Mouse (Mus musculus) forelimb bud, embryonic 11.5 days (tissue): ENCODE data around the gene Gm12394.
"Not testable (repeated sequence)": the region's sequence is repeated elsewhere in the genome, so short reads cannot be mapped to it uniquely, and the experiment has no call there.

ENCODE experiments used
- DNase-seq: peaks from one replicate; pipeline ENCODE4 v3.0.0-alpha.2; 2012; ENCODE audit warnings: low read depth, low spot score

Gene Gm12394

DNA sequence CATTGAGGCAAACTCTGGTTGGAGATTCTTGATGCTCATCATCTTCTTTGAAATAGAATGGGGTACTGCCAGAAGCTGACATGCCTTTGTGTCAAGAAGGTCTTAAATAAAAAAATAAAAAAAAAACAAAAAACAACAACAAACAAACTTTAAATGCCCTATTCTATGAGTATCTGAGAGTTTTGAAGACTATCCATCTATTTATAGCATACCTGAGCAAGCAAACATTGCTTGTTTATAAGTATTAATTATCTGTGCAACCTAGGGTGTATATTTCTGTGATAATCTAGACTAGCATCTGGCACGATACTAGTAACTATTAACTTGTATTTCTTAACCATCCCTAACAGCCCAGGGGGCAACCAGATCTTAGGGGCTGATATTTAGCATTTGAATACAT lies at the start of gene Gm12394:
Gm12394 (minus strand) TSS at position 101 of the 400 bp plus-strand sequence.
- not testable (repeated sequence) for DNase-seq

GRCm38 (mm10) chr4:42904966-42905365 lies 48.4 kb upstream of the Gm12394 start:
- DNase-seq = no peak

DNA sequence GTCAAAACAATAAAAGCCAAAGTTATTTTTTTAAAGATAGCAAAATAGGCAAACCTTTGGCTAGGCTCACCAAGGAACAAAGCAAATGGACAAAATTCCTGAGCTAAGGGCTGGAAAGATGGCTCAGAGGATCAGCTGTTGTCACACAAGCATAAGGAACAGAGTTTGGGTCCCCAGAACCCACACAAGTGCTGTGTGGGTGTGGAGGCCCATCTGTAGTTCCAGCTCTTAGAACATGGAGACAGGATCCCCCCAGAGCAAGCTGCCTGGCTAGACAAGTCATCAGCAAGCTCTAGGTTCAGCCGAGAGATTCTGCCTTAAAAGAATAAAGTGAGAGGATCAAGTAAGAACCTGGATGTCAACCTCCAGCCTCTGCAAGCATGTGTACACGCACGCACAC lies 48.0 kb upstream of the Gm12394 start:
- no peak for DNase-seq

- DNase-seq = no peak
These were observed 47.4 kb upstream of the Gm12394 start for GRCm38 (mm10) chr4:42903942-42904341.

DNA sequence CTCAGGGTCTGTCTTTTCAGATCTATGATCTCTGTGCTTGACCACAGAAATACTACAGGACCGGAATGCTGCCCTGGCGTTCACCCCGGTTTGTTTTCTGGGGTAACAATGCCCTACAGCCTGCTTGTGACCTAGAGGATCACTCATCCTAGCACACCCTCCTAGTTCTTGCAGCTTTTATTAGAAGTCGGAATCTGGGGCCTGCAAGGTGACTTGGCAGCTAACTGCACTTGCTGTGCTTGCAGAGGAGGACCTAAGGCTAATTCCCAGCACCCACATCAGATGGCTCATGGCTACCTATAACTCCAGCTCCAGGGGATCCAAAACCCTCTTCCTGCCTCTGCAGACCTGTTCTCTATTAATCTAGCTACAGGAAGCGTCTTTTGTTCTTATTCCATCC lies 46.2 kb upstream of the Gm12394 start:
- no peak for DNase-seq

GRCm38 (mm10) chr4:42902174-42902573 lies 45.6 kb upstream of the Gm12394 start:
- peak; percentile 8 for DNase-seq

- no peak for DNase-seq
These were observed 44.3 kb upstream of the Gm12394 start for GRCm38 (mm10) chr4:42900878-42901277.

DNA sequence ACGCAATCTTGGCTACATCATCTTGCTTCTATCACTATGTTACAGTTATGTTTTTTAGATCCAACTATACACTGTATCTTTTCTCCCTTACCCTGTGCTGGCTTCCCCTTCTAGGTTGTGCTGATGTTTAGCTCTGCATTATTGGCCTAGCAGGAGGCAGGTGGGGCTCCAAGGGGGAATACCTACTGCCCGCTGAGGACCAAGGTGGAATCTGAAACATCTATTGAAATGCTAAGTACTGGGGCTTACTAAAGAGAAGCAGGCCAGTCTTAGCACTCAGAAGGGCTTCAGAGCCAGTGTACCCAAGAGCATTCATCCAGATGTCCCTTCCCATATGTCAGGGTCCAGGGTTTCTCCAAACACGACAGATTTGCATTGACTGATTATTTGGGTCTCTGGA lies 42.3 kb upstream of the Gm12394 start:
- DNase-seq = no peak

DNA sequence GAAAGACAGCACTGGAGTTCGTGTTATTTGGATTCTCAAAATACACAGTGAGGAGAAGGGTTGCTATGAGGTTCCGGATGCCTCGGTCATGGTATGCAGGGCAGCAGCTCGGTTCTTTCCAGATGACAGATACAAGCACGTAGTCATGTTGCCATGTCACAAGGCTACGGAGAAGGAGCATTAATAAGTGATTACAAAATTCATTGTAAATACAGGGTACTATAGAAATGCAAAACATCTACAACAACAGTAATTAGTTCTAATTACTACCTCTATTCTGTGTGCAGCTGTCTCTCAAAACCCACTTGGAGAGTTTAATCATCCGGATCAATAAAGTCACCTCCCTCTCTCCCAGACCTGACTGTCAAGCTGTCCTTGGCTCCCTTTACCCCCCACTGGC lies 38.5 kb upstream of the Gm12394 start:
- DNase-seq = no peak

- no peak for DNase-seq
These were observed 34.6 kb upstream of the Gm12394 start for GRCm38 (mm10) chr4:42891176-42891575.

DNA sequence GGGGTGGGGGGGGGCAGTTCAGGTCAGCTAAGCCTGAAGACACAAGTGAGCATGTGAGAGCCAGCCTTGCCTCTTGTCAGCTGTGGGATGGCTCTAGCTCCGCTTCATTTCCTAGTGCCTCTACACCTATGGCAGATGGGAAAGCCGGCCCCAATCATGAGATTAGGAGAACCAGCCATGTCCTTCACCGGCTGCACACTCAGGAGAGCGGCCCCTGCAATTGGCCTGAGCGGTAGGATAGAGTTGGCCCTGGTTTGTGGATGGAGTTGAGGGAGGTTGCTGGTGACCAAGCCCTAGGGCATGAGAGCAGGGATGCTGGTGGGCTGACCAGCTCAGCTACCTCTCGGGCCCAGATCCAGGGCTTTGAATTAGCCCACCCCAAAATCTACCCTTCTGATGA lies 32.2 kb upstream of the Gm12394 start:
- DNase-seq = no peak

- DNase-seq = no peak
These were observed 30.4 kb upstream of the Gm12394 start for GRCm38 (mm10) chr4:42886926-42887325.

GRCm38 (mm10) chr4:42880677-42880948 lies 24.0 kb upstream of the Gm12394 start:
- no peak for DNase-seq

GRCm38 (mm10) chr4:42879829-42880676 lies 23.5 kb upstream of the Gm12394 start:
- no peak for DNase-seq

- DNase-seq = no peak
These were observed 21.1 kb upstream of the Gm12394 start for GRCm38 (mm10) chr4:42877657-42878056.

DNA sequence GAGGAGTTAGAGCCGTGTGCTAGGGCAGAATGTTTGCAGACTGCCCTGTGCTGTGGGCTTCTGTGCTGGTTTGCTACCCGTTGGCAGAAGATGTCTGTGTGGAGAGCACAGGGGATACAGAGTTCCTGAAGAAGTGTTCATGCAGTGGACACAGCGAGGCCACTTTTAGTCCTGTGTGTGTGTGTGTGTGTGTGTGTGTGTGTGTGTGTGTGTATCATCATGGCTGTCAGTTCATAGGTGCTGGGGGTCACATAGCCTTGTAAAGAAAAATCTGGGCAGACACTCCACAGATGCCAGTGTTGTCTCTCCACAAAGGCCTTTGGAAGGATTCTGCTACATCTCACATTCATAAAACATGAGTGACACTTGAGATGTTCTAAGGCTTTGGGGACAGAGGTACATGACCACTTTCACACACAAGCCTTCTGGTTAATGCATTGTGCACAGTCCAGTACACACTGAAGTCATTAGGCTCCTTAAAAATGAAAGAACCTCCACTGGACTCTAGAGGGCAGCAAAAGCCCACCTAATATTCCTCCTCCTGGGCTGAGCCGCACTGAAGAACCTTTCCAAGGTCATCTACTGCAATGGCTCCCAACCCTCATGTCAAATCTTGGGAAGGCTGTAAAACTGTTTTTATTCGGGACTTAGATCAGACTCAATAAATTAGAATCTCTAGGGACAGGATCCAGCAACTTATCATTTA lies 20.2 kb upstream of the Gm12394 start:
- DNase-seq = peak; percentile 74

GRCm38 (mm10) chr4:42874134-42874533 lies 17.6 kb upstream of the Gm12394 start, which contains the start of gene Fam205c:
Fam205c (minus strand) TSS chr4:42874234.
- DNase-seq = no peak

- DNase-seq = no peak
These were observed 16.3 kb upstream of the Gm12394 start for GRCm38 (mm10) chr4:42872746-42873435.

DNA sequence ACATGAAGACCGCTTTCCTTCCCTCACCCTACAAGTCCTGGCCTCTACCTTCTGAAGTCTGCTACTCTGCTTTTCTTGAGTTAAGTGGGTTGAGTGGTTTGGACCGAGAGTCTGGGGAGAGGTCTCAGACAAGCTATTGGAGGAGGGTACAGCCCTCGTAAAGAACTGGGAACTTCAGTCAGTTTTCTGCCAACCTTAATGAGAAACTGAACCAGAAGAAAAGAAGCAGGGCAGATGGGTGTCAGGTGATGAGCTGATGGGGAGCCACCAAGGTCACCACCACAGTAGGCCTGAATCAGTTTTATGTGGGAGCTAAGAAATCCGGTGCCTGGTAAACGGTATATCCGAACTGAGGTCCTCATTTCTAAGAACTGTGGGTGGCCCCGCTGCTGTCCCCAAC lies 15.6 kb upstream of the Gm12394 start:
- no peak for DNase-seq

- no peak for DNase-seq
These were observed 14.2 kb upstream of the Gm12394 start for GRCm38 (mm10) chr4:42870748-42871147.

DNA sequence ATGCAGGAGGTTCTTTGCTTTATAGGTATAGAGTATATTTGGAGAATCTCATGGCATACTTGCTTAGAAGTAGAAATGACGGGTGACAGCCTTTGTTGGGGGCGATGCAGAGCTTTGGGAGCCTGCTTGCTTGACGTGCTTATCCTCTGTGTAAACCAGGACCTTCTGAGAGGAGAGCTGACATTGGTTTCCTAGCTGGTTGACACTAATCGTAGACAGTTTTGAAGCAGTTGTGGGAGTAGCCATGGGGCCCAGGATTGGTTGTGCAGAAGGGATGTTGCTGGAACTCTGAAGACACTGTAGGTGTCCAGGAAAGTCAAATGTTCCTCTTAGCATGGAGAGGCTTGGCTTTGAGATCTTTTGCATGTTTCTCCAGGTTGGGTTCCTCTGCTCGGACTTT lies 11.6 kb upstream of the Gm12394 start:
- no peak for DNase-seq

DNA sequence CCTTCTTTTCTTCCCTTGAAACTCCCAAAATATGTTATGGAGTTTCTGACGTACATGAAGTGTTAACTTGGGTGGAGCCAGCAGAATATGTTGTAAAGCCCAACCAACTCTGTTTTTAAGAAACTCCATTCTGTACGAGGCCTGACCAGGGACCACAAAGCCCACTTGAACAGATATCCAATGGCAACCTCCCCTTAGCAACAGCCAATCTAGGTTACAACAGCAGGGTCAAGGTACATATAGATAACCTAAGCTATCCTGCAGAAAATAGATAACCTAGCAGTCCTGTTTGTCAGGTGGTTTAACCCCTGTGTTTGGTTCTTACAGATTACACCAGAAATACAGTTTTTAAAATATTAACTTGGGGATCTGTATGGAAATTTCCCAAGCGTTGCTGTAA lies 10.8 kb upstream of the Gm12394 start:
- DNase-seq = no peak

DNA sequence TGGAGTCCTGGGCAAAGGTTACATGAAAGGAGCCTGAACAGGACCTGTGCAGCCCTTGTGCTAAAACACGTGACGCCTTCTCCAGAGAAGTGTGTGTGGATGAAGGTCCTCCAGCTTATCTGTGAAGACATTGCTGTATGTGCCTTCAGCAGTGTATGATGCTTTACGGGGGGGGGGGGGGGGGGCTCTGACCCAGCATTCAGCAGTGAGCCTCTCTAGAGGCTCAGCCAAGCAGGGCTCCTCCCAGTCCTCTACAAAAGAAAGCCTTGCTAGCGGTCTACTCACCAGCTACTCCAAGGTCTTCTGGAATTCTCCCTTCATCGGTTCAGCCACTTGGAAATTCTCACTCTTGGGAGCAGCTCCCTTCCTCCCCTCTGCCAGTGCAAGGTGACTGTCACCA lies 6.9 kb upstream of the Gm12394 start:
- not testable (repeated sequence) for DNase-seq
